Mouse (Mus musculus) cerebellum, adult 2 months (tissue): ENCODE data around the gene Rlf. TPM values are rescaled to one million over a fixed set of nuclear protein-coding genes. Genes with fewer than 3 reads are reported as not detected.
A peak's percentile ranks its signal among the peaks of the same experiment; 100 is the strongest.

Experiments
- DNase-seq, 2 experiments: peaks; one replicate each; pipeline ENCODE4 v3.0.0; 2021
- H3K27ac ChIP-seq: fragments of 200-500 bp; 2 replicates; pipeline ENCODE4 v1.5.1; 2012; ENCODE audit warnings: low read length, control low read depth, inconsistent platforms; ENCODE audit not compliant: insufficient read depth
- H3K27me3 ChIP-seq: fragments of 200-500 bp; 2 replicates; pipeline ENCODE4 v1.6.1; 2012; ENCODE audit warnings: inconsistent platforms, mild to moderate bottlenecking, low read length, moderate library complexity; ENCODE audit not compliant: control insufficient read depth, insufficient read depth
- H3K4me1 ChIP-seq: fragments of 200-500 bp; 2 replicates; pipeline ENCODE4 v1.6.1; 2011; ENCODE audit warnings: low read length; ENCODE audit not compliant: control insufficient read depth, insufficient read depth
- H3K4me3 ChIP-seq: fragments of 200-500 bp; replicated peaks from 2 replicates; pipeline ENCODE3; 2011; ENCODE audit warnings: mild to moderate bottlenecking, low read depth, low read length, control low read depth; ENCODE audit not compliant: insufficient read depth
- CTCF ChIP-seq: fragments of 200-500 bp; IDR thresholded peaks from 2 replicates; pipeline ENCODE4 v1.5.1; 2011; ENCODE audit warnings: low read depth, mild to moderate bottlenecking, control low read depth, low read length, moderate library complexity, borderline replicate concordance; ENCODE audit not compliant: insufficient read depth
- POLR2A ChIP-seq: fragments of 200-500 bp; IDR thresholded peaks from 2 replicates; pipeline ENCODE4 v1.6.1; 2011; ENCODE audit warnings: low read length, control low read depth, borderline replicate concordance; ENCODE audit not compliant: insufficient read depth
- WGBS: fragments of 180-500 bp; shearing (Covaris S2); methylation state at CpG from one replicate; pipeline ENCODE4 v1.1.7; 2018; 5-methylcytosine and 5-hydroxymethylcytosine counted together
- polyA plus RNA-seq: library from polyadenylated mRNA; depleted of rRNA; stranded (reverse); fragments of >200 nt; gene quantifications from 2 replicates; pipeline ENCODE4 v1.2.3, GENCODE M21; 2012; rRNA removed

The Rlf gene
- 14.9 and 16.0 TPM in 2 replicates for polyA plus RNA-seq

GRCm38 (mm10) chr4:121214793-121215304, at the start of gene Rlf:
TSS of gene Rlf (minus strand) at chr4:121215084.
- under 1% methylated on average over 48 of the region's 48 CpGs for WGBS

GRCm38 (mm10) chr4:121241612-121242000, 26.7 kb upstream of the Rlf start:
- TF ChIP-seq POLR2A (no peak), CTCF (no peak)

More at GRCm38 (mm10) chr4:121214793-121215304, at the start of gene Rlf:
- Histone ChIP-seq H3K4me1 (no peaks in the 10 kb centered on the region; the same call in 1 of the 2 replicates), H3K27me3 (no peaks in the 10 kb centered on the region), H3K27ac (peak within 1 kb of the TSS; percentile 57; the same call in 1 of the 2 replicates), H3K4me3 (peak within 1 kb of the TSS; percentile 98)
- peak; percentile 98 to 100 for DNase-seq
- TF ChIP-seq CTCF = no peak
- peak; percentile 80 for TF ChIP-seq POLR2A

DNA sequence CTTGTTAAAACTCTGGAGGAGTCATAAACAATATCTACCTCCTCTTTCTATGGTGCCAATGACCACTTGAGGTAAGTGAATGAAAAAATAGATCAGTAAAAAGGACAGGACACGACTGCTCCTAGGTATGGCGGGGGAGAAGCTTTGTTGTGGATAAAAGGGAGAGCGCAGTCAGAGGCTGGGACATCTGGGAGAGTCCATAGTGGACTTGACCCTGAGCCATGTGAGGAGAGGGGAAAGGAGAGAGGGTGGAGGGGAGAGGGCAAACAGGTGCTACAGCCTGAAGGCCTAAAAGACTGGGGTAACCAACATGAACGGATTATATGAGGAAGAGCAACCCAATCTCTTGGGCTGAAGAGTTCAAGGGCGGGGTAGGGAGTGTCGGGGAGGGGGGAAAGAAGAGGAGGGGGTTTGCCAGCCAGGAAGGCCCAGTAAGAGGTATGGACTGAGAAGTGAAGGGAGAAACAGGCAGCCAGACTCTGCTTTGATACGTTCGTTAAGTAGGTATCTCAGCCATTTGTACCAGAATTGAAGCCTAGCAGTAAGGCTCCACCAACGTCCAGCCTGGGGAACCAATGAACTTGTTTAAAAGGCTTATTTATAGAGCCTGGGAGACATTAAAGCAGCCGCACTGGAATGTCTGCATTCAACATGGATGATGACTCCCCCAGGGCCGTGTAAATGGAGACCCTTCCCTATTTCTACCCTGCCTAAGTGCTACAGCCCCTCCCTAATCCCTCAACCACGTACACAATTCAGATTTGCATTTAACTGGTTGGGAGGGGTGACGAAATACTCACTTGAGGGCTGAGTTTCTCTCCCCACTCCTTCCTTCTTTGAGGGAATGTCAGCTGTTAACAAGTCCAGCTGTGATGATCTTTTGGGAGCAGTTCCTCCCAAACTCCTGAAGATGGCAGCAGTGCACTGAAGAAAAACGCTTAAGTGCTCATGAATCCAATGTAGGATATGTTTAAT, 26.0 kb upstream of the Rlf start:
- H3K27me3 ChIP-seq = no peaks in the 10 kb centered on the region
- WGBS = 43% methylated on average over 14 of the region's 14 CpGs
- H3K4me3 ChIP-seq = no peak overlapping the region
- no peak overlapping the region for H3K27ac ChIP-seq
- TF ChIP-seq POLR2A = no peak
- 0 out of 2 replicates have a peak, but pooled peaks have one; percentile 26 for TF ChIP-seq CTCF
- H3K4me1 ChIP-seq = no peaks in the 10 kb centered on the region
- DNase-seq = no peak

More at GRCm38 (mm10) chr4:121241612-121242000, 26.7 kb upstream of the Rlf start:
- WGBS = 79% methylated on average over 1 of the region's 1 CpGs
- H3K27ac ChIP-seq = no peak overlapping the region
- DNase-seq = no peak
- no peaks in the 10 kb centered on the region for H3K27me3 ChIP-seq
- no peak overlapping the region for H3K4me3 ChIP-seq
- H3K4me1 ChIP-seq = no peaks in the 10 kb centered on the region

DNA sequence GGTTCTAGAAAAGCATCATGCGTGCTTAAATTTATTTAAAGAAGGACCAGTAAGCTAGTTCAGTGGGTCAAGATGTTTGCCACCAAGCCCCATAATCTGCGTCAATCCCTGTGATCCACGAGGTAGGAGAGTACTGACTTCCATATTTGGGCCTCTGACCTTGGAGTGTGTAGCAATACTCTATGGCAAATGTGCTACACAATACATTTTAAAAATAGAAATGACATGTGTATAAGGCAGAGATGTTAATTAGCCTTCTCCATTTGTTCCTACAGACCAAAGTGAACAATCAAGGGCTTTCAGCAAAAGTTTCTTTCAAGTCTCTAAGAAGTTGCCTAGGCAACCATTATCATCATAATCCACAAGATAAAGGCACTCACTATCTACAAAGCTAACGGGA, 25.0 kb upstream of the Rlf start:
- no peaks in the 10 kb centered on the region for H3K4me1 ChIP-seq
- H3K27ac ChIP-seq = no peak overlapping the region
- TF ChIP-seq POLR2A (no peak), CTCF (no peak)
- no peaks in the 10 kb centered on the region for H3K27me3 ChIP-seq
- no peak for DNase-seq
- 33% methylated on average over 4 of the region's 4 CpGs for WGBS
- H3K4me3 ChIP-seq = no peak overlapping the region

DNA sequence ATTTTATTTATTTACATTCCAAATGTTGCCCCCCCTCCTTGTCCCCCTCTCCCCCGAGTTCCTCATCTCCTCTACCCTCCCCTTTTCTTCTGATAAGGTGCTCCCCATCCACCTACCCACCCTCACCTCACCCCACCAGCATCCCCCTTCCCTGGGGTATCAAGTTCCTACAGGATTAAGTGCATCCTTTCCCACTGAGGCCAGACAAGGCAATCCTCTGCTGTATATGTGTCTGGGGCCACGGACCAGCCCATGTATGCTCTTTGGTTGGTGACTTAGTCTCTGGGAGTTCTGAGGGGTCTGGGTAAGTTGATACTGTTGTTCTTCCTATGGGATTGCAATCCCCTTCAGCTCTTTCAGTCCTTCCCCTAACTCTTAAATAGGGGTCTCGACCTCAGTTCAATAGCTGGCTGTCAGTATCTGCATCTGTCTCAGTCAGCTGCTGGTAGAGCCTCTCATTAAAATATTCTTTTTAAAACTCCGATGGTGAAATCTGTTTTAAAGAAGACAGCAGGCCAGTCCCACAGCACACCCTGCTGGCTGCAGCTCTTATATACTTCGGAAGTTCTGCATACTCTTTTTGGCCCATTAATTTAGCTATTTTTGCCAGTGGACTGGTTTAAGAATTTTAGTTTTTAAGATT, 17.0 kb upstream of the Rlf start:
- Histone ChIP-seq H3K27me3 (peaks cover 1% of the 10 kb centered on the region; the same call in 1 of the 2 replicates), H3K4me1 (no peaks in the 10 kb centered on the region), H3K27ac (no peak overlapping the region), H3K4me3 (no peak overlapping the region)
- DNase-seq = peak; percentile 19
- no peak for TF ChIP-seq POLR2A
- peak; percentile 59; the same call in 1 of the 2 replicates for TF ChIP-seq CTCF
- 7% methylated on average over 5 of the region's 5 CpGs for WGBS

- TF ChIP-seq POLR2A (no peak), CTCF (no peak)
- no peak for DNase-seq
- Histone ChIP-seq H3K27ac (no peak overlapping the region), H3K27me3 (peaks cover 1% of the 10 kb centered on the region; the same call in 1 of the 2 replicates), H3K4me3 (no peak overlapping the region), H3K4me1 (no peaks in the 10 kb centered on the region)
- WGBS = 10% methylated on average over 16 of the region's 16 CpGs
These were observed 16.2 kb upstream of the Rlf start for GRCm38 (mm10) chr4:121230943-121231614.

DNA sequence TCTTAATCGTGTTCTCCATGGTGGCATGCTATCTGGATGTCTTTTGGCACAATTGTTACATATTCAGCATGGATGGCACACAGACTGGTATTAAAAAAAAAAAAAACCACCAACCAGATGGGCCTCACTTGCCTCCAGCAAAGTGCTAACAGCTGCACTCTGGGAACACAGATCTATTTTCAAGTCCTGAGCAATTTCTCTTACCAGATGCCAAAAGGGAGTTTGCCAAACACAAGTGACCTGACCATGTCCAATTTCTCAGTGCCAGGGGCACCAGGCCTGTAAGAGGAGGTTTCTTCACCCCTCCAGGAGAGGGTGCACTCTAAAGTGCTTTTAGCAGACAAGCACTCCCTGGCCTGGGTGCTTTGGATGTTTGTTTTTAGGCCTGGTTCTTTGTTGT, 12.2 kb upstream of the Rlf start:
- no peak overlapping the region for H3K27ac ChIP-seq
- H3K4me1 ChIP-seq = no peaks in the 10 kb centered on the region
- DNase-seq = no peak
- peaks cover 1% of the 10 kb centered on the region; the same call in 1 of the 2 replicates for H3K27me3 ChIP-seq
- TF ChIP-seq POLR2A = no peak
- no peak for TF ChIP-seq CTCF
- 8% methylated on average over 1 of the region's 1 CpGs for WGBS
- H3K4me3 ChIP-seq = no peak overlapping the region
